Mouse (Mus musculus) 416B (cell line): ENCODE results near the gene Nsg1.

Experiments
- DNase-seq: peaks from one replicate; pipeline ENCODE4 v3.0.0; 2011; ENCODE audit warnings: low read depth

The Nsg1 gene

DNA sequence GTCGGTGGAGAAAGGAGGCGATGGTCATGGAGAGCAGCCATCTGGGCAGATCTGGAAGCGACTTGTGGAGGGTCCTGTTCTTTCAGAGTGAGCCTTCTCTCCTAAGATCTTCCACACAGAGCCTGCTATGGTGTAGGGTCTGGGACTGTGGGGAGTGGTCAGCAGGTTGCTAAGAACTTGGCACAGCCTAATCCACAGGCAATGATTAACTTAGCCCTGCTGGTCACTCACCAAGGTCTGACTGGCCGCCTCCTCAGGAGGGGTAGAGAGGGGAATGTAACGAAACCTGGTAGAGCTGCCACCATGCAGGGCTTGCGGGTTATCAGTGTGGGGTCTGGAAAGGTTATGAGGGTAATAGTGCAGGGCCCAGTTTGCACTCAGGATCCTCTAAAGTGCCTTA, 18.8 kb downstream of the Nsg1 start:
- DNase-seq = no peak

DNA sequence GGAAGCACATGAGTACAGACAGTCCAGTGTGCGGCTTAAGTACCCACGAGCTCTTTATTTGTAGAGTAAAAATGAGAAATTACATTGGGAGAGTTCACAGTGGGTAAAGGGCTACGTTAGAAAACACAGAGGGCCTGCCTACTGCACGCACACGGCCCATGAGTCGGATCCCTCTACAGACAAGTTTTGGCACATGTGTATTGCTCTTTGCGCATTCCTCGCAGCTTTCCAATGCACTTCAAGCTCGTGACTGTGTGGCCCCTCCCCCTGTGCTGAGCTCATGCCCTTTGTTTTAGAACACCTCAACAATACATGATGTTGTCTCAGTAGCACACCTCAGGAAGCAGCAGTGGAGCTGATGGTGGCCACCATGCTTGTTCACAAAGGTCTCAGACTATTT, 22.5 kb downstream of the Nsg1 start:
- no peak for DNase-seq

DNA sequence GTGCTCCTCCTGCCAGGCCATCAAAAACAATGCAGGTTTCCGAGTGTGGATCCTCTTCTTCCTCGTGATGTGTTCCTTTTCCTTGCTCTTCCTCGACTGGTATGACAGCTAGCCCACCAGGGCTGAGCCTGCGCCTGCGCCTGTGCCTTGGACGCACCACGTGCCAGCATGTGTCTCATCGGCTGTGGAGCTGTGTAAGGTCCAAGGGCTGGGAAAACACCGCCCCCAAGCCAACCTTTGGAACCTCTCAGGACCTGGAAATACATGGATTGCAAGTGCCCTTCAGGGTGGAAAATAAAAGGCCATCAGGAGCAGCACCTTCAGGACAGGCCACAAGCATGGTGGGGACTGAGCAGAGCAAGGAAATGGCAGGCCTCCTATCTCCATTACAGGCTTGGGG, 23.5 kb downstream of the Nsg1 start:
- no peak for DNase-seq

DNA sequence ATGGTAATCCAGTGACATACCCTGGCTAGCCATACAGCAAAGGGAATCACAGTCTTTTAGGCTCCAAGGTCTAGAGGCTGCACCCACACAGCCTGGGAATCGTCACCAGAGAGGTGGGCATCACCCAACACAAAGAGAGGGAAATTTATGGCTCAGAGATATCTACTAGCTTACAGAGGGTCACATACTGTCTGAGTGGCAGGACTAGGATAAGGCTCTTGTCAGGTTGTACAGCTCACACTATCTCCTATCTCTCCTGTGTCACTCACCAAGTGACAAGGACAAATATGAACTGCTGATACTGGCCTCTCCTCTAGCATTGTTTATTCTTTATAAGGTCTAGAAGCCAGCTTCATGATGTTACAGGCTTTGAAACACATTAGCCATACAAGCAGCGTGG, 30.4 kb downstream of the Nsg1 start:
- DNase-seq = no peak

DNA sequence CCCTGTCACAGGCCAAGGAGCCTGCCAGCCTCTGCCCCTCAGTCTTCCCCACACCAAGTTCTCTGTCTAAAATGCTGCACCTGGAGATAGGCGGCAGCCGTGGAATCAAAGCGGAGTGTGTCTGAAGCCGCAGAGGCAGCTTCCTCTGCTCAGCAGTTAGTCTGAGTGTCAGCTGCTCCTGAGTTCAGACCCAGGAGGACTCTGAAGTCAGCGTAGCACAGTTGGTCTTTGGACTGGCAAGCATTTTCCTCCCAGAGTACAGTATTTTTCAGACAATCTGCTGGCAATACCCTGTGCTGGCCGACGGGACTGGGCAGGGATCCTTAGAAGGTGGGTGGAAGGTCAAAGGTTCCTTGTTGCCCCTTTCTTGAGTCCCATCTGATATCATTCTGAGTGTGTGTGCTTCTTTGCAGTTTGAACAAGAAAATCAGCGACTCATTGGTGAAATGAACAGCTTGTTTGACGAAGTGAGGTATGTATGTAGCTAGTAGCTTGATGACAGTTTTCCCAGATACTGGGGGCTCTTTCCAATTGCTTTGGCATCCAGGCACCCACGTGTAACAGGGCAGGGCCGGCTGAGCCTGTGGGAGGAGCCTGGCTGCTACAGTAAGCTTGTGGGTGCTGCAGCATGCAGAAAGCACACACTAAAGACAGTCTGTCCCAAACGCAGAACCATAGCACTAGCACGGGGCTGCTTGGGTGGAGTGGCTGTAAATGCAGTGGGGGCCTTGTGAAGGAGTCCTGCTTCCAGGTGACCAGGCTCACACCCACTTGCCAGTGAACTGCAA, 33.0 kb downstream of the Nsg1 start:
- DNase-seq = no peak

DNA sequence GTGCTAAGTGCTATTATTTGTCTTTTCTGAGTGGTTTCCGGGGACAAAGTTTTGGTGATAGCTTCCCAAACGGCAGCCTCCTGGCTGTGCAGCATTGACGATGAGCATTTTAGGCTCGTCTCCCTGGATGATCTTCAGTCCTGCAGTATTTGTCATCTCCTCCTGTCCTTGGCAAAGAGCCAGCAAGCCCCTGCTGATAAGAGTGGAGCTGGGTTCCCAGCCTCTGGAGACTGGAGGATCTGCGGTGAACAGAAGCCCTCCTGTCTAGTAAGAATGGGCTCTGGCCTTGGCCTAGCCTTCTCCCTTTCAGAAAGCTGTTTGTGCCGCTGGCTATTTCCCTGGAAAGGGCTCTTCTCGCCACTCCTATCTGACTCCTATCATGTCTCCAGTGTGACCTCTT, 38.0 kb downstream of the Nsg1 start:
- no peak for DNase-seq

DNA sequence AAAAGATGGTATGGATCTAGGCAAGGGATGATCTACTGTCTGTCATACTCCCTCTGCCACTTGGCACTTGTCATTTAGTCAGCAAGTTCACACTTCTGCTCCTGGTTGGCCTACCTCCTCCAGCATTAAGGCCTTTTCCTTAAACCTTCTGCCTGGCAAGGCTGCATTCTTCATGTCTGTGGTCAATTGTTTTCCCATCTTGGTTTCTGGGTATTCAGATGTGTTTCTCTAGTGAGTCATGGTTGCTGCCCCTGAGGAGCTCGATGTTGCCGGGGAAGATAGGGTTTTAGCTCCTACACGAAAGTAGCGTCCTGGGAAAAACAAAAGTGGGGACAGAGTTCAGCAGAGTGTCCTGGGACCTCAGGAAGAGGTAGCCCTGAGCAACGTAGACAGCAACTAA, 40.4 kb downstream of the Nsg1 start:
- DNase-seq = no peak

DNA sequence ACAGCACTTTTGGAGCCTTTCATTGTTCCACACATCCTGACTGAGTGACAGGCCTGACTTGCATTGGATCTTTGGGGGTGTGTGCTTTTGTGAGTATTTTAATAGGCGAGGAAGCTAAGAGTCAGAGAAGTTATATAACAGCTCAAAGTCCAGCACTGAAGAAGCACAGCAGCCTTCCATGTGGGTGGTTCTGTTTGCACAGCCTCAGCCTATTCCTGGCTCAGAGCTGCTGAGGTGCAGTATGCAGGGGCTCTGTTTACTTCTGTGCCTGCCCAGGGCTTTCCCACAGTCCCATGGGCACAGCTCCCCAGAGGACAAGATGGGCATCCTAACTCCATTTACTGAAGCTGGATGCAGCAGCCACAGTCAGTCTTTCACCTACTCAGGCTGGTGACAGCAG, 42.7 kb downstream of the Nsg1 start:
- no peak for DNase-seq

DNA sequence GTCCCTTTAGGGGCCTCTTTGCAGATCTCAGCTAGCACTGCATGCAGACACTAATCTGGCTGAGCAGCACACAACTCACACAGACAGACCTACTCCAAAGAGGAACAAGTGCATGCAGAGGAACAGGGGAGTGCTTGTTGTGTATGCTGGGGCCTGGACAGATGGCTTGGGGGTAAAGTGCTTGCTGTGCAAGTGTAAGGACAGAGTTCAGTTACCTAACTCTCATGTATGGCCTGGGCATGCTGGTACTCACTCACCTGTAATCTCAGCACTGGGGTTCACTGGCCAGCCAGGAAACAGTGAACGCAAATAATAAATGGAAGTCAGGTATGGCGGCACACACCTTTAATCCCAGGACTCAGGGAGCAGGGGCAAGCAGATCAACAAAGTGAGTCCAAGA, 45.2 kb downstream of the Nsg1 start:
- no peak for DNase-seq

DNA sequence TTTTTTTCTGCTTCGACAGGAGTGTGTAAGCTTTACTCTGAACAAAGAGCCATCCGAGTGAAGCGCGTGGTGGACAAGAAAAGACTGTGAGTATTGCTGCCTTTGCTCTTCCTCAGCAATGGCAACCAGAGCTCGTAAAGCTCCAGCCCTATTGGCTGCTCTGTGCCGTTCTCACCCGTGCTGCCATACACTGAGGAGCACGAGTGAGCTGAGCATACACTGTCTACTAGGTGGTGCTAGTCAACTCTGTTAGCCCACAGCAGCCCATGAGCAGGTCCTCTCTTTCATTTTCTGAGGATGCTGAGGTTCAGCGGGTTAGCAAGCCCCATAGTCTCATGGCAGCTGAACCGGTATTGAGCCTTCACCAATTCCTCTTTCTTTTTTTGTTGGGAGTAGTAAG, 52.9 kb downstream of the Nsg1 start:
- no peak for DNase-seq

DNA sequence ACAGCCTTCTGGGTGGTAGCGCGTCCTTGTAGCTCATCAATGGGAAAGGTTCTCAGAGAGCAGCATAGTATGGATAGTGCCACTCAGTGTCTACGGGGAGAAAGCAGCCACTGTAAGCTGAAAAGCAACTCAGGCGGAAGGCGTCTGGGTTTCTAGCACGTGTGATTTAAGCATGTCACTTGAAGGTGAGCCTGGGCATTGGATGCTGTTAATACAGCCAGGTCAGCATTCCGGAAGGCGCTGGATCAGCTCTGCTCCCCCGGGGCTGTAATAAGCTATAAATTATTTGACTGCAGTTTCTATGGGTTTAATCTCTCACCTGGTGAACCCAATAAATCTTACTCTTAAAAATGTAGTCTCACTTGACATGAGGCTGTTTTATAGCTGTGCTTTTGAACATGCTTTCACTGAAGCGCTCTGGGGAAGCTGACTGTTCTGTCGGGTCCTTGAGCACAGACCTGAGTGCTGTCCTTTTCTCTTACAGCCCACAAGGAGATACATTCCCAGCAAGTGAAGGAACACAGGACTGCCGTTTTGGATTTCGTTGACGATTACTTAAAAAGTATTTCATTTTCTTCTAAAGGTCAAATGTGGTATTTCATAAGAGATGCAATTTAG, 53.5 kb downstream of the Nsg1 start:
- no peak for DNase-seq

DNA sequence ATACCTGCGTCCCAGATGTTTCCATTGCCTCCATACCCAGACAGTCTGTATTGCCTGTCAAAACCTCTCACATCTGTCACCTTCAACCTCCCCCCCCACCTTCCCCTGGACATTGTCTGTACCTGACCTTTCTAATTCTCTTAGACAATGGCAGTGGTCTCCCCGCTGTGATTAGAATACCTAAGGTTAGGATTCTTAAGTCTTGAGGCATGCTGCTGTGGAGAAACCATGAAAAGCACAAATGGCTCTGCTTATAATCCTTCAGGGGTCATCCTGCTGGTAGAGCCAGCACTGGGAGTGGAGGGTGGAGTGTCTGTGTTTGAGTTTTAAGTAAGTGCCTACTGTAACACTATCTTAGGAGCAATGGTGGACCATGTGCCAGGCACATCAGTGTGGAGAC, 56.8 kb downstream of the Nsg1 start:
- no peak for DNase-seq

DNA sequence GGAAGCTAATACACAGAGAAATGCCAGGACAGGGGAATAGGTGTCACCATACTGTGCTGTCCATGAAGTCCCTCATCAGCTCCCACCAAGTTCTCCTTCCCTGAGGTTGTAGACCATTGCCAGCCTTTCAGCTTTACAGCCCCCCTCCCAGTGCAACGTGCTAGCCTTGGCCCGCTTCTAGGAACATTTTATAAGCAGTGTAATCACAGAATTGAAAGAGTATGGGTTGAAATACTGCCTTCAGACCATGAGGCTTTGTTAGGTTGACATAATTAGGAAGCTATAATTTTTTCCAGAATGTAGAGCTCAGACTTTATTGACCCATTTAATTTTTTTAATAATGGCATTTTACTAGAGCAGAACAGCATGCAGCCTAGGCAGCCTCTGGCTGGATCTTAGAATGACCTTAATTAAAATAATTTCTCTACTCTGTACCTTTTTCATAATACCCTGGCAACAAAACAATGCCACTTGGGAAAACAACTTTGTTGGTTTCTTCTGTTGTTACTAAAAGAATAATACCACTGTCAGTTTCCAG, 60.5 kb downstream of the Nsg1 start:
- no peak for DNase-seq

DNA sequence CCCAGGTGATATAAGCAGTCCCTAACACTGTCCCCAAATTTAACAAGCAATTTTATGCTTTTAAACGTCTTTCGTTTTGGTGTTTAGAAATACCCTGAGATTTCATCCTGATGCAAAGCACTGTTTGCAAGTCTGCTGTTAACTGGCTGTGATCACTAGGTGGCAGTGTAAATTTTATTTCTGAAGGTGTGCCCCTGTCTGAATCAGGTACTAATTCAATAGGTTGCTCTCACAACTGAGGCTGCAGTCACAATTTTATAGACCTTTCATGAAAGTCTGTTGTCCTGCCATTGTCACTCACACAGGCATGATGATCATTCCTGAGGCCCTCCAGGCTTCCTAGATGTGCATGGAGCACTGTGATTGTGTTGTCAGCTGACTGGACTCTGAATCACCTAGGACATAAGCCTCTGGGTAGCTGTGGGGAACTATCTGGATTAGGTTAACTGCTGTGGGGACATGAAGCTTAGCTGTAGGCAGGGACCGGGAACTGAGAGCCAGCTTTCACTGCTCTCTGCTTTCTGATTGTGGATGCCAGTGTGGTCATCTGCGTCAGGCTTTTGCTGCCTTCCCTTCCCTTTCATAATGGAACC, 62.1 kb downstream of the Nsg1 start:
- DNase-seq = peak; percentile 29

DNA sequence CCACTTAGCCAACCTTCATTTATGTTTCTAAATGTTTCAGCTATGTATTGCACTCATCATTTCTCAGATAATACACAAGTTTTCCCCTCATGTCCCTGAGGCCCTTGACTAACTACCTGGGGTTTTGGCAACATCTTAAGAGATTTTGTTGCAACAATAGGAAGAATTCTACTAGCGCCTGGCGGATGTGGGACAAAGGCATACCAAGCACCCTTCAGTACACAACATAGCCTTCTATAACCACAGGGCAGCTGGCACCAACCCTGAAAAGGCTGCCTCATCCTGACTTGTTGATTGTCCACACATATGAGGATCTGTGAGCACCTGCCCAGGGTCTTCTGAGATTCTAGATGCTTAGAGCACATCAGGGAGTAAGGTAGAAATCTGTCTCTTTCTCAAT, 65.4 kb downstream of the Nsg1 start:
- no peak for DNase-seq

DNA sequence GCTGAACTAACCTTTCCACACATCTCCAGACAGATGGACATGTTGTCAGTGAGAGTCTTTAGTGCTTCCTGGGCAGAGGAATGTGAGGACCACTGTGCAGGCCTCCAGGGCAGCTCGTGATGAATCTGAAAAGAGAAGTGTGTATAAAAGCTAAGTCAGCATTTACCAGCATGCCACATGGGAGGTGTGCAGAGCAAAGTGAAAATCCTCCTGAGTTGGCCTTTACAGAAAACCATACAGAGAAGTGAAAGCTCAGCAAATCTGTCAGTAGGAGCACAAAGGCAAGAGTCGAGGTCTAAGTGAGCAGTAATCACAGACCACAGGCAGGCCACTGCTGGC, 67.8 kb downstream of the Nsg1 start:
- no peak for DNase-seq

DNA sequence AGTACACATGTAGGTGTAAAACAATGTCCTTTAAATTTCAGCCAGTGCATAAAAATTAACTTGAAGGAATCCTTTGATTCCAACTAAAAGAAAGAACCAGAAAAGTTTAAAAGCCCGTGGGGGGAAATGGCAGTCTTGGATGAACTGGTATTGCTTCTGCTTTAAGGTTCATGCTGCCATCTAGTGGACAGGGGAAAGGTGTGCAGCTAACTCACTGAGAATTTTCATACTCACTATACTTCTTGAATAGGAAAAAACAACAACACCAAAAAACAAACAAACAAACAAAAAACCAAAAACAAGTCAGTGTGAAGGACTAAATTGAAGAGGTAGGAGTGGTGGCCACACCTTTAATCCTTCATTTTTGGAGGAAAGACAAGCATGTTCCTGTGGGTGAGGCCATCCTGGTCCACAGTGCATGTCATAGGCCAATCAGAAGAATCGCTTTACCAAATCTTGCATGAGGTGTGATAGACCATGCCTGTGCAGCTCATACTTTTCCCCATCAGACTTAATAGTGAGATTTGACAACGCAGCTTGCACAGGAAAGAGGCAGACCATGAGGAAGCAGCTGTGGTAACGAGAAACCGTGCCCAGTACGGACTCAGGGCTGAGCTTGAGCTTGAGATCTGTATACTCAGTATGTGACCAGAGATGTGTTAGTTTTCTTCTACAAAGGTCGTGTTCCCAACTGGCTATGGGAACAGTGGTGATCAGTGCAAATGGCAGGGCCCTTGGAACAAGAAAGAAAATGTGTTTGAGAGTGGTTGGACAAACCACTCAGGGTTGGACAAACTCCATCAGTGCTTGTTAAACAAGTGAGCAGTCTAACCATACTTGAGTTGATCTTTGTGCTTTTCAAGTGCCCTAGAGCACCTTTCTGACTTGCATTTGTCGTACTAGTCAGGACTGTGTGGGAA, 68.4 kb downstream of the Nsg1 start:
- peak; percentile 79 for DNase-seq

DNA sequence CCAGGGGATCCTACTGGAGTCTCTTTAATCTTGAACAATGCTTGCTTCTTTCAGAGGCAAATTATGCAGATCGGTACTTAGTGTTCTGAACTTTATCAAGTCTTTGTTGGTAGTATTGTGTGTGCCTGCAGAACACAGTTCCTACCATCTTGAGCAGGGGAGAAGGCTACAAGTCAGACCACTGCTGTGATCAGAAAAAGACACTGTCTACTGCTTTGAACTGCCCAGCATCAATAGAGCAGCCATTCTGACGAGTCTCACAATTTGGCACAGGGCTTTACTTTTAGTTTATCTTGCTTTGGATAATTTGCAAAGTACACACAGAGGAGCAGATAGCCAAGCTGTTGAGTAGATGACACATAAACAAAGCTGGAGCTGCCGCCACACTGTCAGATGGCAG, 69.1 kb downstream of the Nsg1 start:
- DNase-seq = no peak

DNA sequence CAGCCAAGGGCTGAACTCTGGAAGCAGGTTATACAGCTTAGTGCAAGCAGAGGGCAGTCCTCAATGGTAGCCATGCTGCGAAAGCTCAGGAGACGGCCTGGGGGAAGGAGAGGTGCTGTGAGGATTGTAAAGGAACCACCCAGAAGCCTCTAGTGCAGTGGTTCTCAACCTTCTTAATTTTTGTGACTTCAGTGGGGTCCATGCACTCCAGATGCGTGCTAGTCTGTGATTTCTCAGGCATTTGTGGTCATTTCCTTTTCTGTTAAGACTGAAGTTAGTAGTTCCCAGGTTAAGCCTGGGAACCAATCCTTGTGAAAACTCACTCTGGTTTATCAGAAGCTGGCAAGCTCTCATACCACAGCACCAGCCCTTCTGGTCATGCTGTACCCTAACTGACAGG, 69.6 kb downstream of the Nsg1 start:
- no peak for DNase-seq
